ENCODE assay signal across 31 mouse cellular contexts in the genomic region with DNA sequence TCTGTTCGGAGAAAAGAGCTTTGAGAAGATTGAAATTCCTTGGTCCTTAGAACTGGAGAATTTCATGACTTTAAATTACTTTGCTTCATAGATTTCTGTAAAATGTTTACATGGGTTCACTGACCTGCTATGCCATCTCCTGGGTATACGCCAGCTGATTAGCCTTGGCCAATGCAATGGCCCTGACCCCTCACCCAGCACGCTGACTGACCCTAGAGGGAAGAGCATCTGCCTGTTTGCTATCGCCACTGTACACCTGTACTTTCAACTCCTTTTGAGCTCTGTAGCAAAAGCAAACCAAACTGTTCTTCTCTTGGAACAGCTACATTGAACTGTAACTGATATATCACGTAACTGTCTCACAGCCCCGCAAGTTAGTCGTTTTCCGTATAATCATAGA. TPM values are rescaled to one million over a fixed set of nuclear protein-coding genes. Genes with fewer than 3 reads are reported as not detected.
DNase-seq lines count a peak whose midpoint lies in the region; ATAC-seq and TF ChIP-seq lines count a peak whose summit lies in the region.
"Had no signal": no experiment of that assay in that cellular context is flagged by ENCODE, and none has a peak within 500 bp of the region (broad histone marks: within the 10 kb centered on the region; RNA-seq: fewer than 3 reads in every experiment).

No protein-coding gene starts in this region.

- peaks cover 23% of the 10 kb centered on the region for H3K36me3 ChIP-seq in embryonic facial prominence, embryonic 13.5 days
- peaks cover 36% of the 10 kb centered on the region for H3K36me3 ChIP-seq in embryonic facial prominence, embryonic 10.5 days (replicated peaks)
- H3K36me3 ChIP-seq in liver, adult 2 months (ENCODE audit: control insufficient read depth, insufficient read depth, low read length) = peaks cover 13% of the 10 kb centered on the region
- H3K36me3 ChIP-seq in liver, embryonic 11.5 days (ENCODE audit: control insufficient read depth, insufficient read depth, low read length) = peaks cover 23% of the 10 kb centered on the region
- peaks cover 36% of the 10 kb centered on the region for H3K36me3 ChIP-seq in liver, embryonic 16.5 days (ENCODE audit: control insufficient read depth, insufficient read depth)

- H3K27me3 ChIP-seq in embryonic facial prominence, embryonic 13.5 days = no peaks in the 10 kb centered on the region
- no peaks in the 10 kb centered on the region for H3K27me3 ChIP-seq in embryonic facial prominence, embryonic 10.5 days (replicated peaks; ENCODE audit: low read depth, poor library complexity, severe bottlenecking)
- no peaks in the 10 kb centered on the region for H3K27me3 ChIP-seq in liver, adult 2 months (ENCODE audit: control insufficient read depth, insufficient read depth, low read length)
- H3K27me3 ChIP-seq in liver, embryonic 11.5 days (replicated peaks; ENCODE audit: control insufficient read depth, insufficient read depth, low read length) = no peaks in the 10 kb centered on the region
- no peaks in the 10 kb centered on the region for H3K27me3 ChIP-seq in liver, embryonic 16.5 days (ENCODE audit: control insufficient read depth, insufficient read depth, low read depth, low read length)
- H3K27me3 ChIP-seq: embryonic facial prominence, embryonic 12.5 days; forebrain, embryonic 13.5 days; heart, embryonic 12.5 days; heart, embryonic 15.5 days had no signal

- peak overlapping the region; percentile 23 for H3K27ac ChIP-seq in embryonic facial prominence, embryonic 13.5 days
- H3K27ac ChIP-seq in embryonic facial prominence, embryonic 10.5 days (replicated peaks) = no peak overlapping the region
- H3K27ac ChIP-seq in liver, adult 2 months (replicated peaks; ENCODE audit: insufficient read depth, low read depth, low read length) = peak overlapping the region; percentile 68
- H3K27ac ChIP-seq in liver, embryonic 11.5 days (ENCODE audit: low read depth, low read length) = no peak overlapping the region
- H3K27ac ChIP-seq in liver, embryonic 16.5 days (ENCODE audit: low read length) = peak overlapping the region; percentile 73
- H3K27ac ChIP-seq: embryonic facial prominence, embryonic 12.5 days; forebrain, embryonic 10.5 days; forebrain, embryonic 13.5 days; heart, embryonic 15.5 days; hindbrain, embryonic 14.5 days; hindbrain, postnatal 0 days had no signal

- no peak for TF ChIP-seq POLR2A in liver, adult 2 months (IDR thresholded peaks at IDR 0.05; ENCODE audit: extremely low read depth, insufficient read depth, low read length)

- WGBS in embryonic facial prominence, embryonic 13.5 days = 92% methylated on average over 8 of the region's 8 CpGs
- WGBS in embryonic facial prominence, embryonic 10.5 days = 91% methylated on average over 8 of the region's 8 CpGs
- WGBS in liver, adult 2 months = 28% methylated on average over 8 of the region's 8 CpGs
- 87% methylated on average over 8 of the region's 8 CpGs for WGBS in liver, embryonic 11.5 days
- WGBS in liver, embryonic 16.5 days (ENCODE audit: insufficient replicate concordance) = 82% methylated on average over 8 of the region's 8 CpGs

- peaks cover 7% of the 10 kb centered on the region; the same call in 1 of the 2 replicates for H3K79me2 ChIP-seq in liver, adult 2 months (ENCODE audit: control insufficient read depth, insufficient read depth, low read length)

- DNase-seq in embryonic facial prominence, embryonic 10.5 days (ENCODE audit: low spot score) = no peak
- peak; percentile 88 for DNase-seq in liver, adult 2 months (ENCODE audit: extremely low read depth, low read depth, low spot score)
- peak; percentile 19 for DNase-seq in liver, embryonic 11.5 days (ENCODE audit: low spot score)
- no peak for DNase-seq in cerebellum, adult 11 months
- no peak for DNase-seq in gastrocnemius, postnatal 4 days (ENCODE audit: low spot score in 2 of 2)
- DNase-seq: adrenal gland, postnatal 14 days; cerebellum, adult 18-20 months; cerebellum, adult 9-10 months; cerebellum, postnatal 14 days; gastrocnemius, postnatal 10 days; gastrocnemius, postnatal 36 days; heart, adult 18-20 months; heart, postnatal 10 days; heart, postnatal 4 days had no signal

- TF ChIP-seq CTCF in liver, adult 2 months (IDR thresholded peaks at IDR 0.05; ENCODE audit: low read depth, low read length) = no peak

- H3K4me2 ChIP-seq in embryonic facial prominence, embryonic 13.5 days = no peak overlapping the region
- no peak overlapping the region for H3K4me2 ChIP-seq in liver, embryonic 11.5 days
- no peak overlapping the region for H3K4me2 ChIP-seq in liver, embryonic 16.5 days (ENCODE audit: low read depth, low read length)
- H3K4me2 ChIP-seq: embryonic facial prominence, embryonic 12.5 days; forebrain, embryonic 13.5 days; heart, embryonic 12.5 days; heart, embryonic 15.5 days; hindbrain, embryonic 14.5 days had no signal

- peaks cover 20% of the 10 kb centered on the region for H3K4me1 ChIP-seq in embryonic facial prominence, embryonic 13.5 days
- peaks cover 3% of the 10 kb centered on the region; the same call in 1 of the 2 replicates for H3K4me1 ChIP-seq in embryonic facial prominence, embryonic 10.5 days
- H3K4me1 ChIP-seq in liver, adult 2 months (ENCODE audit: control insufficient read depth, insufficient read depth, low read length) = peaks cover 16% of the 10 kb centered on the region
- H3K4me1 ChIP-seq in liver, embryonic 11.5 days (replicated peaks; ENCODE audit: control insufficient read depth, insufficient read depth, low read length) = peaks cover 25% of the 10 kb centered on the region
- peaks cover 57% of the 10 kb centered on the region for H3K4me1 ChIP-seq in liver, embryonic 16.5 days (ENCODE audit: control insufficient read depth, low read depth, low read length)
- H3K4me1 ChIP-seq: forebrain, embryonic 10.5 days; forebrain, embryonic 13.5 days had no signal

- no peaks in the 10 kb centered on the region for H3K9me3 ChIP-seq in embryonic facial prominence, embryonic 13.5 days
- no peaks in the 10 kb centered on the region for H3K9me3 ChIP-seq in embryonic facial prominence, embryonic 10.5 days
- H3K9me3 ChIP-seq in liver, embryonic 11.5 days (ENCODE audit: control insufficient read depth, low read length) = no peaks in the 10 kb centered on the region
- no peaks in the 10 kb centered on the region for H3K9me3 ChIP-seq in liver, embryonic 16.5 days (replicated peaks; ENCODE audit: control insufficient read depth, low read length)
- H3K9me3 ChIP-seq: embryonic facial prominence, embryonic 12.5 days; forebrain, embryonic 10.5 days; forebrain, embryonic 13.5 days; heart, embryonic 12.5 days; heart, embryonic 15.5 days had no signal

- no peak for ATAC-seq in embryonic facial prominence, embryonic 13.5 days (ENCODE audit: insufficient number of reproducible peaks, insufficient read depth, low FRiP score, low TSS enrichment, low read depth)
- ATAC-seq in liver, embryonic 11.5 days (replicated peaks; ENCODE audit: low FRiP score) = no peak
- ATAC-seq in liver, embryonic 16.5 days (ENCODE audit: low read depth) = peak; percentile 69
- ATAC-seq: CD4-positive, CD25-positive, alpha-beta regulatory T cell, adult 4 months; forebrain, embryonic 13.5 days; forebrain, embryonic 16.5 days; hindbrain, postnatal 0 days; inflammation-experienced regulatory T-cells, adult 6 months; intestine, embryonic 16.5 days had no signal

- H3K9ac ChIP-seq in embryonic facial prominence, embryonic 13.5 days = no peak overlapping the region
- no peak overlapping the region for H3K9ac ChIP-seq in liver, adult 2 months (ENCODE audit: low read depth, low read length)
- no peak overlapping the region for H3K9ac ChIP-seq in liver, embryonic 11.5 days (ENCODE audit: low read depth, low read length)
- no peak overlapping the region for H3K9ac ChIP-seq in liver, embryonic 16.5 days (ENCODE audit: low read depth, low read length)
- H3K9ac ChIP-seq: embryonic facial prominence, embryonic 12.5 days; forebrain, embryonic 13.5 days; heart, embryonic 12.5 days; heart, embryonic 15.5 days; hindbrain, embryonic 14.5 days had no signal

- no peak overlapping the region for H3K4me3 ChIP-seq in embryonic facial prominence, embryonic 13.5 days
- no peak overlapping the region for H3K4me3 ChIP-seq in embryonic facial prominence, embryonic 10.5 days
- H3K4me3 ChIP-seq in liver, adult 2 months (ENCODE audit: insufficient read depth, low read depth, low read length) = no peak overlapping the region
- H3K4me3 ChIP-seq in liver, embryonic 11.5 days (ENCODE audit: low read depth, low read length) = no peak overlapping the region
- H3K4me3 ChIP-seq in liver, embryonic 16.5 days (ENCODE audit: low read depth, low read length) = no peak overlapping the region
- H3K4me3 ChIP-seq: embryonic facial prominence, embryonic 12.5 days; forebrain, embryonic 10.5 days; forebrain, embryonic 13.5 days; heart, embryonic 12.5 days; heart, embryonic 15.5 days had no signal

RNA-seq across cellular contexts. Expression of gene Pcyt1a, which starts 22.4 kb away (rescaled TPM):
- 34.2 TPM in 2 replicates for polyA plus RNA-seq in embryonic facial prominence, embryonic 13.5 days (2015; fragmentation: Nextera tagmentation; extraction: Ambion mirVana)
- 43.8 and 46.4 TPM in 2 replicates for polyA plus RNA-seq in embryonic facial prominence, embryonic 10.5 days (2016; fragmentation: Nextera tagmentation; extraction: Ambion mirVana)
- total RNA-seq in liver, adult 2 months (2014; rRNA removed) = 56.1 and 56.6 TPM in 2 replicates
- polyA plus RNA-seq in liver, adult 2 months (2012; rRNA removed) = 28.6 and 39.1 TPM in 2 replicates
- 37.0 and 42.8 TPM in 2 replicates for polyA plus RNA-seq in liver, embryonic 11.5 days (2014; fragmentation: Nextera tagmentation; extraction: Ambion mirVana)
- 38.1 and 42.1 TPM in 2 replicates for polyA plus RNA-seq in liver, embryonic 16.5 days (2015; fragmentation: Nextera tagmentation; extraction: Ambion mirVana)
- total RNA-seq in gastrocnemius, postnatal 4 days (2021) = 10 to 100 TPM; 62.8 to 82.8 TPM

RNA-seq across cellular contexts. Expression of gene Tctex1d2, which starts 33.6 kb away (rescaled TPM):
- polyA plus RNA-seq in embryonic facial prominence, embryonic 13.5 days (2015; fragmentation: Nextera tagmentation; extraction: Ambion mirVana) = 26.6 and 27.5 TPM in 2 replicates
- 32.5 and 34.1 TPM in 2 replicates for polyA plus RNA-seq in embryonic facial prominence, embryonic 10.5 days (2016; fragmentation: Nextera tagmentation; extraction: Ambion mirVana)
- 1.4 and 2.2 TPM in 2 replicates for total RNA-seq in liver, adult 2 months (2014; rRNA removed)
- 1.7 and 2.1 TPM in 2 replicates for polyA plus RNA-seq in liver, adult 2 months (2012; rRNA removed)
- 13.8 and 15.1 TPM in 2 replicates for polyA plus RNA-seq in liver, embryonic 11.5 days (2014; fragmentation: Nextera tagmentation; extraction: Ambion mirVana)
- 4.8 and 5.0 TPM in 2 replicates for polyA plus RNA-seq in liver, embryonic 16.5 days (2015; fragmentation: Nextera tagmentation; extraction: Ambion mirVana)
- total RNA-seq in gastrocnemius, postnatal 4 days (2021) = 1 to 10 TPM; 4.6 to 4.8 TPM

RNA-seq across cellular contexts. Expression of gene Slc51a, which starts 34.6 kb away (rescaled TPM):
- polyA plus RNA-seq in embryonic facial prominence, embryonic 13.5 days (2015; fragmentation: Nextera tagmentation; extraction: Ambion mirVana) = 0.25 and 2.6 TPM in 2 replicates
- polyA plus RNA-seq in embryonic facial prominence, embryonic 10.5 days (2016; fragmentation: Nextera tagmentation; extraction: Ambion mirVana) = 0.24 and 0.39 TPM in 2 replicates
- total RNA-seq in liver, adult 2 months (2014; rRNA removed) = not detected in 2 replicates
- 0.06 TPM in 1 of 2 replicates, not detected in the other for polyA plus RNA-seq in liver, adult 2 months (2012; rRNA removed)
- 1.3 TPM in 2 replicates for polyA plus RNA-seq in liver, embryonic 11.5 days (2014; fragmentation: Nextera tagmentation; extraction: Ambion mirVana)
- polyA plus RNA-seq in liver, embryonic 16.5 days (2015; fragmentation: Nextera tagmentation; extraction: Ambion mirVana) = 0.25 and 1.3 TPM in 2 replicates
- not detected for total RNA-seq in gastrocnemius, postnatal 4 days (2021)
- total RNA-seq: adrenal gland, postnatal 14 days; gastrocnemius, adult 18-20 months; gastrocnemius, postnatal 10 days; gastrocnemius, postnatal 36 days; hindbrain, postnatal 0 days had no signal
- polyA plus RNA-seq: CD4-positive, CD25-positive, alpha-beta regulatory T cell, adult 4 months; hindbrain, postnatal 0 days; inflammation-experienced regulatory T-cells, adult 6 months had no signal

RNA-seq across cellular contexts. Expression of gene Zdhhc19, which starts 43.0 kb away (rescaled TPM):
- not detected in 2 replicates for polyA plus RNA-seq in embryonic facial prominence, embryonic 13.5 days (2015; fragmentation: Nextera tagmentation; extraction: Ambion mirVana)
- not detected in 2 replicates for polyA plus RNA-seq in embryonic facial prominence, embryonic 10.5 days (2016; fragmentation: Nextera tagmentation; extraction: Ambion mirVana)
- total RNA-seq in liver, adult 2 months (2014; rRNA removed) = not detected in 2 replicates
- polyA plus RNA-seq in liver, adult 2 months (2012; rRNA removed) = not detected in 2 replicates
- polyA plus RNA-seq in liver, embryonic 11.5 days (2014; fragmentation: Nextera tagmentation; extraction: Ambion mirVana) = not detected in 2 replicates
- polyA plus RNA-seq in liver, embryonic 16.5 days (2015; fragmentation: Nextera tagmentation; extraction: Ambion mirVana) = not detected in 2 replicates
- total RNA-seq in gastrocnemius, postnatal 4 days (2021) = not detected
- total RNA-seq: adrenal gland, postnatal 14 days; gastrocnemius, adult 18-20 months; gastrocnemius, postnatal 10 days; gastrocnemius, postnatal 36 days; heart, adult 18-20 months; heart, postnatal 10 days; hindbrain, postnatal 0 days had no signal
- polyA plus RNA-seq: C2C12; CD4-positive, CD25-positive, alpha-beta regulatory T cell, adult 4 months; embryonic facial prominence, embryonic 12.5 days; forebrain, embryonic 10.5 days; forebrain, embryonic 13.5 days; forebrain, embryonic 16.5 days; heart, embryonic 12.5 days; heart, embryonic 15.5 days; hindbrain, embryonic 11.5 days; hindbrain, embryonic 14.5 days had no signal

RNA-seq across cellular contexts. Expression of gene Tm4sf19, which starts 52.8 kb away (rescaled TPM):
- not detected in 2 replicates for polyA plus RNA-seq in embryonic facial prominence, embryonic 13.5 days (2015; fragmentation: Nextera tagmentation; extraction: Ambion mirVana)
- not detected in 2 replicates for polyA plus RNA-seq in embryonic facial prominence, embryonic 10.5 days (2016; fragmentation: Nextera tagmentation; extraction: Ambion mirVana)
- total RNA-seq in liver, adult 2 months (2014; rRNA removed) = not detected in 2 replicates
- polyA plus RNA-seq in liver, adult 2 months (2012; rRNA removed) = not detected in 2 replicates
- not detected in 2 replicates for polyA plus RNA-seq in liver, embryonic 11.5 days (2014; fragmentation: Nextera tagmentation; extraction: Ambion mirVana)
- not detected in 2 replicates for polyA plus RNA-seq in liver, embryonic 16.5 days (2015; fragmentation: Nextera tagmentation; extraction: Ambion mirVana)
- not detected for total RNA-seq in gastrocnemius, postnatal 4 days (2021)
- total RNA-seq: adrenal gland, postnatal 14 days; gastrocnemius, adult 18-20 months; gastrocnemius, postnatal 36 days; heart, adult 18-20 months; heart, postnatal 10 days; heart, postnatal 4 days; hindbrain, postnatal 0 days; MEL had no signal
- polyA plus RNA-seq: C2C12; CD4-positive, CD25-positive, alpha-beta regulatory T cell, adult 4 months; embryonic facial prominence, embryonic 12.5 days; forebrain, embryonic 10.5 days; forebrain, embryonic 13.5 days; forebrain, embryonic 16.5 days; heart, embryonic 12.5 days; heart, embryonic 15.5 days; hindbrain, embryonic 11.5 days; hindbrain, embryonic 14.5 days; hindbrain, postnatal 0 days; inflammation-experienced regulatory T-cells, adult 6 months; intestine, embryonic 16.5 days had no signal

Comparison
In these comparisons a context has a peak if more than half of its experiments do, and no peak if none do; other contexts are left out.
1. H3K27ac ChIP-seq: peak in embryonic facial prominence, embryonic 13.5 days (single experiment), liver, adult 2 months (single experiment) and liver, embryonic 16.5 days (single experiment); none in embryonic facial prominence, embryonic 10.5 days (single experiment) and liver, embryonic 11.5 days (single experiment).
2. DNase-seq: peak in liver, adult 2 months (single experiment) and liver, embryonic 11.5 days (single experiment); none in embryonic facial prominence, embryonic 10.5 days (single experiment), cerebellum, adult 11 months (single experiment) and gastrocnemius, postnatal 4 days (0 of 2).